Mouse (Mus musculus) stomach, embryonic 14.5 days (tissue): ENCODE measurements around the gene Islr2. TPM values are rescaled to one million over a fixed set of nuclear protein-coding genes. Genes with fewer than 3 reads are reported as not detected.
"Not testable (repeated sequence)": the region's sequence is repeated elsewhere in the genome, so short reads cannot be mapped to it uniquely, and the experiment has no call there.

ENCODE experiments used
- ATAC-seq: fragments of 200-750 bp; cut with Nextera tagmentation; 2 replicates; pipeline ENCODE4 v1.8.0; 2017; ENCODE audit warnings: low read depth, moderate TSS enrichment; ENCODE audit not compliant: insufficient number of reproducible peaks, insufficient read depth, low FRiP score
- H3K27ac ChIP-seq: fragments of 300-500 bp; sonication (generic); 2 replicates; pipeline ENCODE4 v1.5.1; 2014; ENCODE audit warnings: mild to moderate bottlenecking, low read length, moderate library complexity, mixed read lengths
- H3K27me3 ChIP-seq: fragments of 300-500 bp; sonication (generic); 2 replicates; pipeline ENCODE4 v1.6.1; 2014; ENCODE audit warnings: low read length, control low read depth, mixed read lengths; ENCODE audit not compliant: control insufficient read depth, insufficient read depth
- H3K36me3 ChIP-seq: fragments of 300-500 bp; sonication (generic); 2 replicates; pipeline ENCODE4 v1.6.1; 2014; ENCODE audit warnings: mild to moderate bottlenecking, control low read depth, low read length, moderate library complexity, mixed read lengths; ENCODE audit not compliant: control insufficient read depth, insufficient read depth
- H3K4me1 ChIP-seq: fragments of 300-500 bp; sonication (generic); 2 replicates; pipeline ENCODE4 v1.6.1; 2014; ENCODE audit warnings: low read length, control low read depth, mixed read lengths; ENCODE audit not compliant: control insufficient read depth, insufficient read depth
- H3K4me2 ChIP-seq: fragments of 300-500 bp; sonication (generic); replicated peaks from 2 replicates; pipeline ENCODE4 v1.6.1; 2014; ENCODE audit warnings: low read depth, low read length, control low read depth
- H3K4me3 ChIP-seq: fragments of 300-500 bp; sonication (generic); 2 replicates; pipeline ENCODE4 v1.5.1; 2014; ENCODE audit warnings: low read depth, low read length, control low read depth
- H3K9ac ChIP-seq: fragments of 300-500 bp; sonication (generic); replicated peaks from 2 replicates; pipeline ENCODE4 v1.6.1; 2014; ENCODE audit warnings: low read depth, mild to moderate bottlenecking, control low read depth, low read length, moderate library complexity, mixed read lengths
- H3K9me3 ChIP-seq: fragments of 300-500 bp; sonication (generic); 2 replicates; pipeline ENCODE4 v1.6.1; 2016; ENCODE audit warnings: low read depth, low read length, control low read depth; ENCODE audit not compliant: control insufficient read depth
- WGBS: fragments of 180-500 bp; shearing (Covaris S2); extraction: QIAGEN DNeasy Blood & Tissue Kit; methylation state at CpG from one replicate; pipeline ENCODE4 v1.1.7; 2014; 5-methylcytosine and 5-hydroxymethylcytosine counted together
- polyA plus RNA-seq: library from polyadenylated mRNA; unstranded; fragments of >200 nt; fragmentation: Nextera tagmentation; extraction: Ambion mirVana; gene quantifications from 2 replicates; pipeline ENCODE4 v1.2.1, GENCODE M21; 2014

The Islr2 gene
- polyA plus RNA-seq = 1.7 and 2.6 TPM in 2 replicates

GRCm38 (mm10) chr9:58203516-58204447, at the start of gene Islr2, which contains the start of gene Islr:
Gene Islr2, minus strand, starts transcription at chr9:58204319.
Gene Islr, minus strand, starts transcription at chr9:58204306.
- Histone ChIP-seq H3K9ac (no peak within 1 kb of the TSS), H3K36me3 (no peaks in the 10 kb centered on the region), H3K9me3 (no peaks in the 10 kb centered on the region), H3K4me1 (peaks cover 9% of the 10 kb centered on the region; the same call in 1 of the 2 replicates), H3K4me2 (peak within 1 kb of the TSS; percentile 44), H3K27ac (no peak within 1 kb of the TSS), H3K4me3 (peak within 1 kb of the TSS; percentile 27), H3K27me3 (peaks cover 44% of the 10 kb centered on the region)
- WGBS = 3% methylated on average over 42 of the region's 42 CpGs
- peak; percentile 76; the same call in 1 of the 2 replicates for ATAC-seq

- Histone ChIP-seq H3K9ac (peak overlapping the region; percentile 67), H3K36me3 (peaks cover 12% of the 10 kb centered on the region; the same call in 1 of the 2 replicates), H3K4me3 (peak overlapping the region; percentile 70), H3K4me2 (peak overlapping the region; percentile 82)
- not testable (repeated sequence) for H3K9me3 ChIP-seq, H3K27ac ChIP-seq, H3K4me1 ChIP-seq, H3K27me3 ChIP-seq, ATAC-seq
- 73% methylated on average over 5 of the region's 5 CpGs for WGBS
Measured at GRCm38 (mm10) chr9:58253805-58254122, 49.6 kb upstream of the Islr2 start.

GRCm38 (mm10) chr9:58253033-58253804, 49.1 kb upstream of the Islr2 start, which contains the start of gene Stoml1:
Gene Stoml1, plus strand, starts transcription at chr9:58253164.
- H3K9ac ChIP-seq = peak within 1 kb of the TSS; percentile 67
- H3K4me1 ChIP-seq = 0 out of 2 replicates have a peak, but pooled peaks cover 9% of the 10 kb centered on the region
- peak within 1 kb of the TSS; percentile 55 for H3K27ac ChIP-seq
- H3K36me3 ChIP-seq = peaks cover 9% of the 10 kb centered on the region; the same call in 1 of the 2 replicates
- H3K27me3 ChIP-seq = no peaks in the 10 kb centered on the region
- no peaks in the 10 kb centered on the region for H3K9me3 ChIP-seq
- H3K4me2 ChIP-seq = peak within 1 kb of the TSS; percentile 82
- peak within 1 kb of the TSS; percentile 70 for H3K4me3 ChIP-seq
- 1% methylated on average over 31 of the region's 31 CpGs for WGBS
- ATAC-seq = peak; percentile 97

- not testable (repeated sequence) for H3K27ac ChIP-seq, H3K36me3 ChIP-seq, H3K27me3 ChIP-seq, H3K9ac ChIP-seq, H3K4me3 ChIP-seq, ATAC-seq, H3K4me2 ChIP-seq, H3K9me3 ChIP-seq
- H3K4me1 ChIP-seq = peaks cover 15% of the 10 kb centered on the region
- 95% methylated on average over 1 of the region's 1 CpGs for WGBS
Measured at GRCm38 (mm10) chr9:58250730-58251129, 46.6 kb upstream of the Islr2 start.

- Histone ChIP-seq H3K9me3 (no peaks in the 10 kb centered on the region), H3K4me1 (peaks cover 15% of the 10 kb centered on the region), H3K4me3 (0 out of 2 replicates have a peak overlapping the region, but pooled peaks have one; percentile 39), H3K9ac (no peak overlapping the region), H3K36me3 (no peaks in the 10 kb centered on the region; the same call in 1 of the 2 replicates), H3K27ac (peak overlapping the region; percentile 89), H3K27me3 (no peaks in the 10 kb centered on the region), H3K4me2 (peak overlapping the region; percentile 72)
- 70% methylated on average over 8 of the region's 8 CpGs for WGBS
- no peak for ATAC-seq
Measured at GRCm38 (mm10) chr9:58250322-58250721, 46.2 kb upstream of the Islr2 start.

- peak within 1 kb of the TSS; percentile 72 for H3K4me2 ChIP-seq
- H3K9me3 ChIP-seq = no peaks in the 10 kb centered on the region
- H3K4me3 ChIP-seq = peak within 1 kb of the TSS; percentile 39
- H3K4me1 ChIP-seq = peaks cover 15% of the 10 kb centered on the region
- H3K36me3 ChIP-seq = no peaks in the 10 kb centered on the region; the same call in 1 of the 2 replicates
- ATAC-seq = peak; percentile 68
- peak within 1 kb of the TSS; percentile 89 for H3K27ac ChIP-seq
- WGBS = under 1% methylated on average over 16 of the region's 16 CpGs
- H3K27me3 ChIP-seq = no peaks in the 10 kb centered on the region
- peak within 1 kb of the TSS; percentile 39 for H3K9ac ChIP-seq
Measured at GRCm38 (mm10) chr9:58249592-58250192, 45.6 kb upstream of the Islr2 start, which contains the start of gene Pml. Gene Pml, minus strand, starts transcription at chr9:58249786.

- H3K27me3 ChIP-seq = no peaks in the 10 kb centered on the region
- H3K36me3 ChIP-seq = no peaks in the 10 kb centered on the region; the same call in 1 of the 2 replicates
- peak overlapping the region; percentile 72 for H3K4me2 ChIP-seq
- peaks cover 17% of the 10 kb centered on the region for H3K4me1 ChIP-seq
- H3K4me3 ChIP-seq = peak overlapping the region; percentile 39
- 35% methylated on average over 7 of the region's 7 CpGs for WGBS
- H3K9ac ChIP-seq = peak overlapping the region; percentile 39
- no peaks in the 10 kb centered on the region for H3K9me3 ChIP-seq
- H3K27ac ChIP-seq = peak overlapping the region; percentile 89
- no peak for ATAC-seq
Measured at GRCm38 (mm10) chr9:58248746-58249413, 44.8 kb upstream of the Islr2 start.
